Mouse (Mus musculus): ENCODE measurements around the gene Ddx25. TPM values are rescaled to one million over a fixed set of nuclear protein-coding genes. Genes with fewer than 3 reads are reported as not detected.

The Ddx25 gene
- polyA plus RNA-seq (2012; rRNA removed): 11.2 and 11.4 TPM in 2 replicates

DNA sequence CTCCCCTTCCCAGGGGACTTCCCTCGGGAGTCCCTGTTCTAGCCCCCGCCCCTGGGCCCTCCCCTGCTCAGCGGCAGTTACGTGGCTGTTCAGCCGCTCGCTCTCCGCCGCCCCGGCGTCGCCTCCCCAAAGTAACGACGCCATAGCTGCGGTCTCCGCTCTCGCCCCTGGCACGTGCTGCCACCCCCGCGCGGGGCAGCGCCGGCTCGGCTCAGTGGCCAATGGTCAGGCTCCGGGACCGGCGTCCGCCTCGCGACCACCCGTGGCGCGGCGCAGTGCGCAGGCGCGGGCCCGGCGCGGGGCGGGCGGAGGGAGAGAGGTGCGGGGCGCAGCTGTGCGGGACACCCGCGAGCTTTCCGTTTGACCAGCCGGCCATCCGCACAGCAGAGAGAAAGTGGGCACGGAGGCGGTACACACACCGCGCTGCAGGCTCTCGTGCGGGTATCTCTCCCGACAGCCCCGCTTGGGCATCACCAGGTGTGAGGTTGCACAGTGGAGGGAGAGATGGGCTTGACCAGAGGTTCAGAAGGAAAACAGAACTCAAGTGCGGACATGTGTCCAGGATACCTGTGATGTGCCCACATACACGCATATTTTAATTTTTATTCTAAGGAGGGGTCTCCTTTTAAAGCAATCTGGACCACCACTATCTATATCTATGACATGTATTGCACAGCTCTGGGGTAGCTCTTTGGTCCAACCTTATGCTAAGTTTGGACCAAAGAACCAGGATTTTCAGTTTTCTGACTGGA lies at the start of gene Ddx25, which contains the start of gene Pus3:
TSS of gene Ddx25 (minus strand) at position 272 of the 752 bp plus-strand sequence.
TSS of gene Pus3 (plus strand) at position 339 of the 752 bp plus-strand sequence.

DNA sequence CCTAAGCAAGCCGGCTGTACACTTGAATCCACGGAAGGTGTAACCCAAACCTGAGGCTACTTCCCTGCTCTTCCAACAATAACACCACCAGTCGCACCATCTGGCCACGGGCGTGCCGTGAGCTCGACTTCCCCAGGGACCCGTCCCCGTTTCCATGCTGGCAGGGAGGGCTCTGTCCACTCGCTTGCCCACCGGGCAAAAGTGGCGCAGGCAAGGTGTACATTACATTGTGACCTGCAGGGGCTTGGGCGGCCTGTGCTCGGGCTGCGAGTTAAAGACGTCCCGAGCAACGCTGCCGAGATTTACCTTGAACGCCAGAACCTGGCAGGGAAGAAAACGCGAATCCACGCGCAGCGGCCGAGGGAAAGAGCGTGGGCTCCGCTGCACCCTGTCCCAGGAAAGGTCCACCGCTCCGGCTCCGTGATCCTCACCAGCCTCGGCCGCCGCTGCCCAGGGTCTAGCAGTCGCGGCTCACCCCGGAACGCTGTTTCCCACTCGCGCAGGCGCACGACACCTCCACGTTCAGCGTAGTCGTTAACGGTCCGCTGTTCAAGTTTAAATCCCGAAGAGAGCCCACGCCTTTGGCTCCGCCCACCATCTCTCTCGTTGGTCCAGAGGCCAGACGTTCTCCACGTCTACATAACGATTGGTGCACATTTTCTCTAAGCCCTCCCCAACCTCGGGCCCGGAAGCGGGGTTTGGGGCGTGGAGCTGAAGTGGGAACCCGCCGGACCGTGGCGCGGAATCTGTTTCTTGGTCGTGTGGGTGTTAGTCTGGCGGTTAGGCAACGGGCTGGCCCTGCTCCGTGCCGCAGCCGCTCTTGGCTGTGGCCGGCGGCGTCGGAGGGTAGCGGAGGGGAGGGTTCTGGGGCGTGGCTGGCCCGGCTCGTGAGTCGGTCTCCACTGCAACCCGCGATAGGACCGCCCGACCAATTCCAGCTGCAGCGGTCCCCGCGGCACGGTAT lies 11.5 kb upstream of the Ddx25 start, which contains the start of the genes Pate2 and Hyls1:
TSS of gene Pate2 (plus strand) at position 714 of the 964 bp plus-strand sequence.
TSS of gene Hyls1 (minus strand) at position 828 of the 964 bp plus-strand sequence.

DNA sequence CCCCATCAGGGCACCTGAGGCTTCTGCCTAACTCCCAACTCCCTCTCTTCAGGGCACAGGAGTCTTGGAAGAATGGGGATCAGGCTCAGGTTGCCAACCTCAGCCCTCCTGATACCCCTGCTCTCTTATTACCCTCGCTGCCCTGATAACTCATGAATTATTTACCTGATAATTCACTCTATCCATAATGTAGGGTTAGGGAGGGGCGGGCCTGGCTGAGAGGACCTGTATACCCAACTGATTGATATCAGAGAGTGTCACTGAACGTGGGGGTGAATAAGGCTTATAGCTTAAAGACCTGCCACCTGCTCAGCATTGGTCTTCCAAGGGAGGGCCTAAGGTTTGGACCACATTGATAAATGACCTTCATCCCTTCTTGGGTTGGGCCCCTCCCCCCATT lies 40.2 kb downstream of the Ddx25 start, which contains the start of gene Gm1113:
TSS of gene Gm1113 (minus strand) at position 101 of the 400 bp plus-strand sequence.

Other genes with a start within 250 kb of the Ddx25 start
- gene Cdon, start 137.4 kb downstream of the Ddx25 start, polyA plus RNA-seq (2012; rRNA removed): 31.8 and 35.3 TPM in 2 replicates
- gene Gm1113, start 40.3 kb downstream of the Ddx25 start, polyA plus RNA-seq (2012; rRNA removed): not detected in 2 replicates
- gene Pus3, start 67 bp upstream of the Ddx25 start, polyA plus RNA-seq (2012; rRNA removed): 19.5 and 22.1 TPM in 2 replicates
- gene Pate2, start 11.8 kb upstream of the Ddx25 start, polyA plus RNA-seq (2012; rRNA removed): 1.4 and 1.5 TPM in 2 replicates
- 12.2 and 16.0 TPM in 2 replicates for gene Hyls1, start 11.9 kb upstream of the Ddx25 start, polyA plus RNA-seq (2012; rRNA removed)
- not detected in 2 replicates for gene Pate4, start 53.4 kb upstream of the Ddx25 start, polyA plus RNA-seq (2012; rRNA removed)
- not detected in 2 replicates for gene Pate3, start 89.7 kb upstream of the Ddx25 start, polyA plus RNA-seq (2012; rRNA removed)
- gene Pate1, start 128.9 kb upstream of the Ddx25 start, polyA plus RNA-seq (2012; rRNA removed): not detected in 2 replicates
- gene Gm17677, start 182.5 kb upstream of the Ddx25 start, polyA plus RNA-seq (2012; rRNA removed): not detected in 2 replicates
- gene Gm17727, start 219.6 kb upstream of the Ddx25 start, polyA plus RNA-seq (2012; rRNA removed): not detected in 2 replicates
- not detected in 2 replicates for gene Gm27235, start 231.6 kb upstream of the Ddx25 start, polyA plus RNA-seq (2012; rRNA removed)
- gene D730048I06Rik, start 231.6 kb upstream of the Ddx25 start, polyA plus RNA-seq (2012; rRNA removed): not detected in 2 replicates